Mouse (Mus musculus): ENCODE measurements around the gene Alox5. TPM values are rescaled to one million over a fixed set of nuclear protein-coding genes. Genes with fewer than 3 reads are reported as not detected.

Alox5 gene
- polyA plus RNA-seq, 1 experiment from 2014 or later: 4.8 TPM

GRCm38 (mm10) chr6:116361993-116362392 is 99.0 kb downstream of the Alox5 start:
- H3K27me3 ChIP-seq: no peaks in the 10 kb centered on the region
- 70% methylated on average over 4 of the region's 4 CpGs for WGBS (ENCODE audit: insufficient replicate concordance)

DNA sequence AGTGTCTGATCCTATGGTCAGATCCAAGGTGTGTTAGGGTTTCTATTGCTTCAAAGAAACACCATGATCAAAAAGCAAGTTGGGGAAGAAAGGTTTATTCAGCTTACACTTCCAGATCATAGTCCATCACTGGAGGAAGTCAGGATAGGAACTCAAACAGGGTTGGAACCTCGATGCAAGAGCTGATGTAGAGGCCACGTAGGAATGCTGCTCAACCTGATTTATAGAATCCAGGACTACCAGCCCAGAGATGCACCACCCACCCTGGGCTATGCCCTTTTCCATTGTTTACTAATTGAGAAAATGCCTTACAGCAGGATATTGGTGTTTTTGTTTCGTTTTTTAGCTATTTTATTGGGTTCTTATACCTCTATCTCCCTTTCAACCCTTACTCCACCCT is 99.5 kb downstream of the Alox5 start:
- WGBS (ENCODE audit: insufficient replicate concordance): 80% methylated on average over 3 of the region's 3 CpGs
- Histone ChIP-seq H3K27me3 (no peaks in the 10 kb centered on the region), H3K36me3 (replicated peaks) (peaks cover 62% of the 10 kb centered on the region), H3K9me3 (replicated peaks) (no peaks in the 10 kb centered on the region), H3K4me3 (replicated peaks) (no peak overlapping the region), H3K27ac (replicated peaks) (no peak overlapping the region), H3K9ac (no peak overlapping the region), H3K4me2 (no peak overlapping the region), H3K4me1 (replicated peaks) (peaks cover 43% of the 10 kb centered on the region)
- no peak for ATAC-seq (ENCODE audit: insufficient read depth)

More at GRCm38 (mm10) chr6:116361993-116362392, 99.0 kb downstream of the Alox5 start:
- Histone ChIP-seq H3K9me3 (replicated peaks) (no peaks in the 10 kb centered on the region), H3K4me3 (replicated peaks) (no peak overlapping the region), H3K36me3 (replicated peaks) (peaks cover 61% of the 10 kb centered on the region), H3K9ac (no peak overlapping the region), H3K4me2 (no peak overlapping the region), H3K4me1 (replicated peaks) (peaks cover 43% of the 10 kb centered on the region), H3K27ac (replicated peaks) (no peak overlapping the region)
- ATAC-seq (ENCODE audit: insufficient read depth): no peak

Other genes starting within 250 kb of the Alox5 start
- gene Zfand4, start 197.0 kb downstream of the Alox5 start, polyA plus RNA-seq (2015; fragmentation: Nextera tagmentation; extraction: Ambion mirVana): 4.6 and 4.8 TPM in 2 replicates
- gene March8, start 123.2 kb downstream of the Alox5 start, polyA plus RNA-seq (2015; fragmentation: Nextera tagmentation; extraction: Ambion mirVana): 95.4 and 97.7 TPM in 2 replicates
- not detected in 2 replicates for gene Olfr211, start 27.9 kb upstream of the Alox5 start, polyA plus RNA-seq (2015; fragmentation: Nextera tagmentation; extraction: Ambion mirVana)
- not detected in 2 replicates for gene Olfr212, start 45.3 kb upstream of the Alox5 start, polyA plus RNA-seq (2015; fragmentation: Nextera tagmentation; extraction: Ambion mirVana)
- gene Olfr213, start 77.3 kb upstream of the Alox5 start, polyA plus RNA-seq (2015; fragmentation: Nextera tagmentation; extraction: Ambion mirVana): not detected in 2 replicates
- 0.21 and 0.26 TPM in 2 replicates for gene Gm5580, start 90.0 kb upstream of the Alox5 start, polyA plus RNA-seq (2015; fragmentation: Nextera tagmentation; extraction: Ambion mirVana)
- not detected in 2 replicates for gene Olfr214, start 93.1 kb upstream of the Alox5 start, polyA plus RNA-seq (2015; fragmentation: Nextera tagmentation; extraction: Ambion mirVana)
- not detected in 2 replicates for gene Olfr215, start 123.0 kb upstream of the Alox5 start, polyA plus RNA-seq (2015; fragmentation: Nextera tagmentation; extraction: Ambion mirVana)
- gene Zfp422, start 167.8 kb upstream of the Alox5 start, polyA plus RNA-seq (2015; fragmentation: Nextera tagmentation; extraction: Ambion mirVana): 22.0 and 22.7 TPM in 2 replicates
- 26.7 and 36.6 TPM in 2 replicates for gene Depp1, start 189.4 kb upstream of the Alox5 start, polyA plus RNA-seq (2015; fragmentation: Nextera tagmentation; extraction: Ambion mirVana)
- 7.7 and 8.2 TPM in 2 replicates for gene Rassf4, start 212.8 kb upstream of the Alox5 start, polyA plus RNA-seq (2015; fragmentation: Nextera tagmentation; extraction: Ambion mirVana)

All from liver, embryonic 15.5 days (tissue).